Mouse (Mus musculus): ENCODE data around the gene Otub1. TPM values are rescaled to one million over a fixed set of nuclear protein-coding genes. Genes with fewer than 3 reads are reported as not detected.

Otub1 gene
- polyA plus RNA-seq, 1 experiment from 2014 or later = 262 TPM

GRCm38 (mm10) chr19:7183419-7183818 is 22.7 kb downstream of the Otub1 start:
- H3K4me3 ChIP-seq (ENCODE audit: low read depth, low read length) = no peak overlapping the region
- H3K27me3 ChIP-seq (replicated peaks; ENCODE audit: control insufficient read depth, insufficient read depth, low read length) = no peaks in the 10 kb centered on the region
- WGBS = 6% methylated on average over 11 of the region's 11 CpGs
- H3K9me3 ChIP-seq (replicated peaks; ENCODE audit: control insufficient read depth, low read length) = no peaks in the 10 kb centered on the region
- no peaks in the 10 kb centered on the region for H3K36me3 ChIP-seq (ENCODE audit: control insufficient read depth, insufficient read depth, low read length)
- peak overlapping the region; percentile 63 for H3K27ac ChIP-seq (ENCODE audit: low read depth, low read length)
- DNase-seq (ENCODE audit: low spot score) (peak; percentile 55), ATAC-seq (no peak)
- H3K9ac ChIP-seq (ENCODE audit: low read length) = no peak overlapping the region
- no peak overlapping the region for H3K4me2 ChIP-seq (ENCODE audit: low read length)
- H3K4me1 ChIP-seq (ENCODE audit: control insufficient read depth, insufficient read depth, low read length) = peaks cover 46% of the 10 kb centered on the region

DNA sequence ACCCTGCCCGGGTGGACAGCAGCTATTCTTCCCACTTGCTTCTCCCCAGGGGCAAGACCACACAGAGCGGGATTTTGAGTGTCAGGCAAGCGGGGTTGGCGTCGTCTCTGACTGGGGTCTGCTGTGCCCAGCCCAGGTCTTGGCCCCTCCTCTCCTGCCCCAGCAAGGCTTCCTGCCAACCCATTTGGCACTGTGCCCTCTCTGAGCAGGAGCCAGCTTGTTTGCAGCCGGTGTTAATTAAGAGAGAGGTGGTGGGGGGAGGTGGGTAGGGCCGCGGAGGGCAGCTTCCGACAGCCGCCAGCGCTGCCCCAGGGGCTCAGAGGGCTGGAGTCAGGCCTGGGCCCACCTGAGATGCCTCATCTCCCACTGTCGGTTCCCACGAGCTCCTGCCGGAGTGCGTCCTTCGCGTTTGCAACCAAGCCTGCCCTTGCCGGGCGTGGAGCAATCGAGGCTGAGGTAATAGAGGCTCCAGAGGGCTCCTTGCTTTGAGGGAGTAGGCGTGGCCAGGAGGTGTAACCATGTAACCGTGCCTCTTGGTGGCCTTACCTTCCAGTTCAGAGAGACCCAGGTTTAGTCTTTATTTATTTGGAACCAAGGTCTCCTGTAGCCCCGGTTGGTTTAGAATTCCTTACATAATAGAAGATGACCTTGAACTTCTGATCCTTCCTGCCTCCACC is 23.7 kb downstream of the Otub1 start:
- ATAC-seq = peak; percentile 85
- peak overlapping the region; percentile 32; the same call in 1 of the 2 replicates for H3K9ac ChIP-seq (ENCODE audit: low read length)
- peak; percentile 92 for DNase-seq (ENCODE audit: low spot score)
- H3K27ac ChIP-seq (ENCODE audit: low read depth, low read length) = peak overlapping the region; percentile 63; the same call in 1 of the 2 replicates
- H3K36me3 ChIP-seq (ENCODE audit: control insufficient read depth, insufficient read depth, low read length) = no peaks in the 10 kb centered on the region
- peak overlapping the region; percentile 36 for H3K4me2 ChIP-seq (ENCODE audit: low read length)
- no peak overlapping the region for H3K4me3 ChIP-seq (ENCODE audit: low read depth, low read length)
- 2% methylated on average over 23 of the region's 23 CpGs for WGBS
- no peaks in the 10 kb centered on the region for H3K27me3 ChIP-seq (replicated peaks; ENCODE audit: control insufficient read depth, insufficient read depth, low read length)
- no peaks in the 10 kb centered on the region for H3K9me3 ChIP-seq (replicated peaks; ENCODE audit: control insufficient read depth, low read length)
- peaks cover 48% of the 10 kb centered on the region for H3K4me1 ChIP-seq (ENCODE audit: control insufficient read depth, insufficient read depth, low read length)

DNA sequence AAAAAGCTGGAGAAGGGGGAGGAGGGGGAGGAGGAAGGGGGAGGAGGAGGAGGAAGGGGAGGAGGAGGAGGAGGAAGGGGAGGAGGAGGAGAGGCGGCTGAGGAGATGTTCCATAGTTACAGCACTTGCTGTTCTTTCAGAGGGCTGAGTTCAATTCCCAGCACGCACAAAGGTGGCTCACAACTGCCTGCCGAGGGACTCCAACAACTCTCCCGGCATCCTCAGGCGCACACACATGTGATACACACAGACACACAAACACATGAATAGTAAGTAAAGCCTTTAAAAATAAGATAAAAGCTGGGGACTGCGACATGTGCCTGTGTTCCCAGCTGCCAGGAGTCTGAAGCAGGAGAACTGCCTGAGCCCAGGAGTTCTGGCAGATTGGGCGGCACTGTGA is 24.6 kb downstream of the Otub1 start:
- Histone ChIP-seq H3K27ac (ENCODE audit: low read depth, low read length) (peak overlapping the region; percentile 63; the same call in 1 of the 2 replicates), H3K4me2 (ENCODE audit: low read length) (0 out of 2 replicates have a peak overlapping the region, but pooled peaks have one; percentile 36), H3K4me1 (ENCODE audit: control insufficient read depth, insufficient read depth, low read length) (peaks cover 50% of the 10 kb centered on the region), H3K9ac (ENCODE audit: low read length) (0 out of 2 replicates have a peak overlapping the region, but pooled peaks have one; percentile 4), H3K9me3 (replicated peaks; ENCODE audit: control insufficient read depth, low read length) (no peaks in the 10 kb centered on the region), H3K27me3 (replicated peaks; ENCODE audit: control insufficient read depth, insufficient read depth, low read length) (no peaks in the 10 kb centered on the region), H3K4me3 (ENCODE audit: low read depth, low read length) (no peak overlapping the region), H3K36me3 (ENCODE audit: control insufficient read depth, insufficient read depth, low read length) (no peaks in the 10 kb centered on the region)
- whole genome bisulfite sequencing = 27% methylated on average over 7 of the region's 7 CpGs
- ATAC-seq = no peak
- DNase-seq (ENCODE audit: low spot score) = no peak

- Histone ChIP-seq H3K36me3 (ENCODE audit: control insufficient read depth, insufficient read depth, low read length) (no peaks in the 10 kb centered on the region), H3K27ac (ENCODE audit: low read depth, low read length) (no peak overlapping the region), H3K4me2 (ENCODE audit: low read length) (no peak overlapping the region), H3K4me1 (ENCODE audit: control insufficient read depth, insufficient read depth, low read length) (peaks cover 55% of the 10 kb centered on the region), H3K9ac (ENCODE audit: low read length) (no peak overlapping the region), H3K27me3 (replicated peaks; ENCODE audit: control insufficient read depth, insufficient read depth, low read length) (no peaks in the 10 kb centered on the region), H3K9me3 (replicated peaks; ENCODE audit: control insufficient read depth, low read length) (no peaks in the 10 kb centered on the region), H3K4me3 (ENCODE audit: low read depth, low read length) (no peak overlapping the region)
- no peak for DNase-seq (ENCODE audit: low spot score)
- WGBS = 68% methylated on average over 8 of the region's 8 CpGs
- ATAC-seq = no peak
Observed at GRCm38 (mm10) chr19:7180756-7181405, 25.2 kb downstream of the Otub1 start.

DNA sequence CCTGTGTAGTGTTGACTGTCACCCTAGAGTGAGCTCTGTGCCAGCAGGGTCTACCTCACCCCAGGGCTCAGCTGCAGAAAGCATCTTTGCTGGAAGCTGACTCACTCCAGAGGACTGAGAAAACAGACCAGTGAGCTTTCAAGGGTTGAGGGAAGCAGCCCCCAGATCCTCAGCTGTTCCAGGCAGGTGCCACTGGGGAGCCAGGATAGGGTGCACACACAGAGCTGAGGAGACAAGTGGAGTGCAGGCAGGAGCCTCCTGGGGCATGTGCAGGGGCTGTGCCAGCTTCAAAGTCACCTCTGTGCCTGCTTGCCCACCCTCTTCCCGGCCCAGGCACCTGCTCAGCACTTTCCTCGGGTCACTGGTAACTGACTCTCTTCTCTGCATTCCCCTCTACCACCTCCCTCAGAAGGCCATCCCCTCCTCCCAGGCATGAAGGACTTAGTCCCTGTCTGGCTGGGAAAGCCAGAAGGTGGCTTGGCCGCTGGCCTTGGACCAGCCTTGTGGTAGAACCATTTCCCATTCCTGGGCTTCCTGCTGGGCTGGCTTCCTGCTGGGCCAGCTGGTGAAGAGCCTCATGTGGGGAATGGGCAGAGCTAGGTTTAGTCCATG is 27.2 kb downstream of the Otub1 start:
- ATAC-seq (no peak), DNase-seq (ENCODE audit: low spot score) (no peak)
- 38% methylated on average over 3 of the region's 3 CpGs for WGBS
- Histone ChIP-seq H3K36me3 (ENCODE audit: control insufficient read depth, insufficient read depth, low read length) (no peaks in the 10 kb centered on the region), H3K4me3 (ENCODE audit: low read depth, low read length) (no peak overlapping the region), H3K9ac (ENCODE audit: low read length) (no peak overlapping the region), H3K27me3 (replicated peaks; ENCODE audit: control insufficient read depth, insufficient read depth, low read length) (no peaks in the 10 kb centered on the region), H3K4me1 (ENCODE audit: control insufficient read depth, insufficient read depth, low read length) (peaks cover 56% of the 10 kb centered on the region), H3K4me2 (ENCODE audit: low read length) (no peak overlapping the region), H3K27ac (ENCODE audit: low read depth, low read length) (peak overlapping the region; percentile 52; the same call in 1 of the 2 replicates), H3K9me3 (replicated peaks; ENCODE audit: control insufficient read depth, low read length) (no peaks in the 10 kb centered on the region)

- Histone ChIP-seq H3K36me3 (ENCODE audit: control insufficient read depth, insufficient read depth, low read length) (no peaks in the 10 kb centered on the region), H3K4me1 (ENCODE audit: control insufficient read depth, insufficient read depth, low read length) (peaks cover 46% of the 10 kb centered on the region), H3K27me3 (replicated peaks; ENCODE audit: control insufficient read depth, insufficient read depth, low read length) (no peaks in the 10 kb centered on the region), H3K4me2 (ENCODE audit: low read length) (no peak overlapping the region), H3K9ac (ENCODE audit: low read length) (peak overlapping the region; percentile 2; the same call in 1 of the 2 replicates), H3K4me3 (ENCODE audit: low read depth, low read length) (no peak overlapping the region), H3K27ac (ENCODE audit: low read depth, low read length) (0 out of 2 replicates have a peak overlapping the region, but pooled peaks have one; percentile 52), H3K9me3 (replicated peaks; ENCODE audit: control insufficient read depth, low read length) (no peaks in the 10 kb centered on the region)
- no peak for DNase-seq (ENCODE audit: low spot score)
- no peak for ATAC-seq
- 50% methylated on average over 13 of the region's 13 CpGs for WGBS
Observed at GRCm38 (mm10) chr19:7177804-7178511, 28.2 kb downstream of the Otub1 start.

DNA sequence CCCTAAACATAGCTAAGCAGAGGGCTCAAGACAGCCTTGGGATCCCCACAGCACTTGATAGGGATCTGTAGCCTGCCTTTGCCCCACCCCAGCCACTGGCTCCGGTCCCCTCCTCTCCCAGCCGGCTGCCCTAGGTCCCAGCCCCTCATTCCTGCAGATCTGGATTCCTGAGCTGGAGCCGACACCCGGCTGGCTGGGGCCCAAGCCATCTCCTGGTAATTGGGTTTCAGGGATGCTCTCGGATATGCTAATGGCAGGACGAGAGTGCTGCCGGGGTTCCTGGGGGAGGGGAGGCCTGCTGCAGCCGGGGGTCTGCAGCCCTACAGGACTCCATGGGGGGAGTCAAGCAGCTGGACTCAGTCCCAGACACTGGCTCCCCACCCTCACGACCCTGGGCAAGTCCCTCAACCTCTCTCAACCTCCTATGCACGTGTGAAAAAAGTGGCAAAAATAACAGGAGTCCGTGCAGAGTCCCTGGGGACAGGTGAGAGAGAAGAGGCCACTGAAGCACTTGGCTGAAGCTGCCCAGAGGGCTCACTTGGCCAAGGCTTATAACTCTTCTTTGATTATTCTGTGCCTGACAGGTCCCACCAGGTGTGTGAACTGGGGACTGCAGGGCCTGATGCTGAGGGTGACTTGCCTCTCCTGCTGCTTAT is 29.9 kb downstream of the Otub1 start:
- peak overlapping the region; percentile 29; the same call in 1 of the 2 replicates for H3K9ac ChIP-seq (ENCODE audit: low read length)
- H3K4me3 ChIP-seq (ENCODE audit: low read depth, low read length) = no peak overlapping the region
- H3K36me3 ChIP-seq (ENCODE audit: control insufficient read depth, insufficient read depth, low read length) = no peaks in the 10 kb centered on the region
- ATAC-seq = peak; percentile 47
- H3K27ac ChIP-seq (ENCODE audit: low read depth, low read length) = no peak overlapping the region; the same call in 1 of the 2 replicates
- no peak overlapping the region for H3K4me2 ChIP-seq (ENCODE audit: low read length)
- H3K27me3 ChIP-seq (replicated peaks; ENCODE audit: control insufficient read depth, insufficient read depth, low read length) = no peaks in the 10 kb centered on the region
- 3% methylated on average over 11 of the region's 11 CpGs for WGBS
- peak; percentile 87 for DNase-seq (ENCODE audit: low spot score)
- H3K4me1 ChIP-seq (ENCODE audit: control insufficient read depth, insufficient read depth, low read length) = peaks cover 45% of the 10 kb centered on the region
- no peaks in the 10 kb centered on the region for H3K9me3 ChIP-seq (replicated peaks; ENCODE audit: control insufficient read depth, low read length)

Data from forebrain, embryonic 14.5 days (tissue).